Mouse (Mus musculus): ENCODE measurements around the gene Gm47791. TPM values are rescaled to one million over a fixed set of nuclear protein-coding genes. Genes with fewer than 3 reads are reported as not detected.

Gm47791 gene
- polyA plus RNA-seq, 1 experiment from 2014 or later = not detected

DNA sequence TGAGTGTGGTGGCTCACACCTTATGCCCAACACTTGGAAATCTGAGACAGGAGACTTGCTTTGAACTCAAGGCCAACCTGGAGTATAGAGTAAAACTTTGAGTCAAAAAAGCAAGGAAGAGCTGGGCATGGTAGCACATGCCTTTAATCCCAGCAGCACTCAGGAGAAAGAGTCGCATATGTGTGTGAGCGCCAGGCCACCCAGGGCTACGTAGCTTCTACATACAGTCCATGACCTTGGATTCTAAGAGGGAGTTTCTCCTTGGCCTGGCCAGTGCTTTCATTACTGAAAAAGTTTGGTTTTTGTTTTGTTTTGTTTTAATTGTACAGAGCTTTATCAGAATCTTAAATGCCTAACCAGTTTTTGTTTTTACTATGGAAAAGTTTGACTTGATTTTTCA, 27.1 kb downstream of the Gm47791 start:
- no peak for ATAC-seq
- no peaks in the 10 kb centered on the region for H3K4me1 ChIP-seq (replicated peaks)
- H3K36me3 ChIP-seq = no peaks in the 10 kb centered on the region; the same call in none of the 2 replicates
- H3K27me3 ChIP-seq (replicated peaks) = no peaks in the 10 kb centered on the region
- H3K9me3 ChIP-seq = no peaks in the 10 kb centered on the region
- no peak overlapping the region for H3K4me2 ChIP-seq (replicated peaks)
- H3K9ac ChIP-seq = no peak overlapping the region
- no peak overlapping the region for H3K4me3 ChIP-seq (replicated peaks)
- no peak overlapping the region for H3K27ac ChIP-seq
- whole genome bisulfite sequencing = 94% methylated on average over 3 of the region's 3 CpGs

DNA sequence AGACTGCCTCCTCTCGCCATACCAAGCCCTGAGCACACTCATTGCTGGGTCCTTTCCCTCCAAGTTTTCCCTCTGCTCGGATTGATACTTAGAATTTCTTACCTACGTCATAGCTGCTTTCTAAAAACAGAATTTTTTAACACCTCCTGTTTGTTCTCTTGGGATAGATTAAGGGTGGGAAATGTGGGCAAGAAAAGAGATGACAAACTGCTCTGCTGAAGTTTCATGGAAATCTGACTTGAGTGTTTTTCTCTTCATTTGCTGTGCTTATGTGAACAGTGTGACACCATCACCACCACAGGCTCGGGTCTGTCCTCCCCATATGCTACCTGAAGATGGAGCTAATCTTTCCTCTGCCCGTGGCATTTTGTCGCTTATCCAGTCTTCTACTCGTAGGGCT, 29.5 kb downstream of the Gm47791 start:
- 85% methylated on average over 7 of the region's 7 CpGs for WGBS
- Histone ChIP-seq H3K9ac (no peak overlapping the region), H3K4me3 (replicated peaks) (no peak overlapping the region), H3K9me3 (no peaks in the 10 kb centered on the region), H3K36me3 (no peaks in the 10 kb centered on the region; the same call in 1 of the 2 replicates), H3K27ac (no peak overlapping the region), H3K4me1 (replicated peaks) (no peaks in the 10 kb centered on the region), H3K4me2 (replicated peaks) (no peak overlapping the region), H3K27me3 (replicated peaks) (no peaks in the 10 kb centered on the region)
- ATAC-seq = no peak

DNA sequence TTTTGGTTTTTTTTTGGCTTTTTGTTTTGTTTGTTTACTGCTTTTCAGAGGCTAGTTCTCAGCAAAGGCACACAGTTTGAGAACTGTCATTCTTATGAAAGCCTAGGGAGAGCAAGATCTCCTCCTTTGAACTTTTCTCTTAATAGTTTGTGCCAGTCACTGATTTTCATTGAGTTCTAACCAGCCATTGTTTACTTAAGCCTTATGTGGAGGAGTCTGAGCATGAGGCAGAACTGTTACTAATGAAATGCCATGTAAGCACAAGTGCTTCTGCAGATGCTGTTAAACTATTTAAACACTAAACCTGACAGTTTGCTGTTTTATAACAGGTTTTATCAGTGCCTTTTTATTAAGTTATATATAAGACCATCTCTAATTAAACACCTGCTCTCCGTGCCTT, 33.0 kb downstream of the Gm47791 start:
- Histone ChIP-seq H3K9ac (no peak overlapping the region), H3K4me3 (replicated peaks) (no peak overlapping the region), H3K4me1 (replicated peaks) (no peaks in the 10 kb centered on the region), H3K27ac (no peak overlapping the region), H3K27me3 (replicated peaks) (no peaks in the 10 kb centered on the region), H3K9me3 (no peaks in the 10 kb centered on the region), H3K36me3 (no peaks in the 10 kb centered on the region), H3K4me2 (replicated peaks) (no peak overlapping the region)
- 73% methylated on average over 1 of the region's 1 CpGs for WGBS
- no peak for ATAC-seq

DNA sequence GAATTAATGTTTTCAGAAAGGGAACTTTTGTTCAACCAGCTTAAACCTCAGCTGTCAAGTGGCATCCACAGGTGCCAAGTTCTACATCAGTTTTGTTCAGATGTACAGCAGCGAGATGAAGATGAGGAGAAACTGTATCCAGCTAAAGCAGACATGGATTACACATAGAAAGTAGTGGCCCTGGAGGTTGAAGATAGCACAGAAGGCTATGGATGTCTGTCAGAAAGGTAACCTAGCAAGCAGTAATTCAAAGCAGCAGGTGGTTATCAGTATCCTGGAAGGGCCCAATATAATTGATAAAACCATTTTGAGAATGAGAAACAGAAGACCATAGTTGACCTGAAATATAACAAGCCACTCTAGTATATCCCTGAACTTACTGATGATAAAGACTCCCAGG, 37.7 kb downstream of the Gm47791 start:
- no peaks in the 10 kb centered on the region for H3K4me1 ChIP-seq (replicated peaks)
- no peaks in the 10 kb centered on the region for H3K9me3 ChIP-seq
- no peak overlapping the region for H3K4me2 ChIP-seq (replicated peaks)
- H3K27ac ChIP-seq = no peak overlapping the region
- H3K9ac ChIP-seq = no peak overlapping the region
- H3K36me3 ChIP-seq = peaks cover 21% of the 10 kb centered on the region
- WGBS = 98% methylated on average over 1 of the region's 1 CpGs
- H3K4me3 ChIP-seq (replicated peaks) = no peak overlapping the region
- ATAC-seq = no peak
- H3K27me3 ChIP-seq (replicated peaks) = no peaks in the 10 kb centered on the region

DNA sequence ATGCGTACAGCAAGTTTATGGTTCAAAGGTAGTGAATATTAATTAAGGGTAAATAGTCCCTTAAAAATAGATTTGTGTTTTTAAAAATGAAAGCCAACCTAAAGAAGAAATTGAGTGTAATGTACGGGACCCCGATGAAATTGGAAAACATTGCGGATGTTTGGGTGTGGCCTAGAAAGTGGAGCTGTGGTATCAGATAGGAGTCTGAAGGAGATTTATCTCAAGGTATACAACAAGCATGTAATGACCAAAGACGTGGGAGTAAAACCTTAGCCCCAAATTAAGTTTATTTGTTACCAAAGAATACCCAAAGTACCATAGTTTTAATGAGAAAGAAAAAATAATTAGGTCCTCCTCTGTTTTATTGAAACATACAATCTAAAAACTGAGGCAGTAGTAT, 44.6 kb downstream of the Gm47791 start:
- Histone ChIP-seq H3K4me3 (replicated peaks) (no peak overlapping the region), H3K9me3 (no peaks in the 10 kb centered on the region), H3K27me3 (replicated peaks) (no peaks in the 10 kb centered on the region), H3K36me3 (peaks cover 13% of the 10 kb centered on the region), H3K4me2 (replicated peaks) (no peak overlapping the region), H3K9ac (no peak overlapping the region), H3K4me1 (replicated peaks) (peaks cover 5% of the 10 kb centered on the region), H3K27ac (no peak overlapping the region)
- no peak for ATAC-seq
- 86% methylated on average over 5 of the region's 5 CpGs for WGBS

DNA sequence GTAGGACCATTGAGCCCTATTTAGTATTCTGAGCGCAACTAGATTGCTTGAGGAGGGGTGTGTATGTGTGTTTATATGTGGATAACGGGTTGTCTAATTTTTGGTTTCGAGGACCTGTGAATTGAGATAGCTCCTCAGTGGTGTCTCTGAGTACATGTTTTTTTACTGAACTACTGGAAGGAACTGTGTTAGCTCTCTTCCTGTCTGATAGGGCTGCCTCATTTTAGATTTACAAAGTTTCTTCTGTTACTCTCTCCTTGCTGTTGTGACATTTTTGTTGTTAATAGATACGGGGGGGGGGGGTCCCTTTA, 45.2 kb downstream of the Gm47791 start:
- Histone ChIP-seq H3K4me1 (replicated peaks) (peaks cover 5% of the 10 kb centered on the region), H3K36me3 (peaks cover 7% of the 10 kb centered on the region), H3K27ac (no peak overlapping the region), H3K9me3 (no peaks in the 10 kb centered on the region), H3K27me3 (replicated peaks) (no peaks in the 10 kb centered on the region), H3K4me2 (replicated peaks) (peak overlapping the region; percentile 77), H3K4me3 (replicated peaks) (peak overlapping the region; percentile 76), H3K9ac (peak overlapping the region; percentile 93)
- no peak for ATAC-seq
- 49% methylated on average over 4 of the region's 4 CpGs for WGBS

DNA sequence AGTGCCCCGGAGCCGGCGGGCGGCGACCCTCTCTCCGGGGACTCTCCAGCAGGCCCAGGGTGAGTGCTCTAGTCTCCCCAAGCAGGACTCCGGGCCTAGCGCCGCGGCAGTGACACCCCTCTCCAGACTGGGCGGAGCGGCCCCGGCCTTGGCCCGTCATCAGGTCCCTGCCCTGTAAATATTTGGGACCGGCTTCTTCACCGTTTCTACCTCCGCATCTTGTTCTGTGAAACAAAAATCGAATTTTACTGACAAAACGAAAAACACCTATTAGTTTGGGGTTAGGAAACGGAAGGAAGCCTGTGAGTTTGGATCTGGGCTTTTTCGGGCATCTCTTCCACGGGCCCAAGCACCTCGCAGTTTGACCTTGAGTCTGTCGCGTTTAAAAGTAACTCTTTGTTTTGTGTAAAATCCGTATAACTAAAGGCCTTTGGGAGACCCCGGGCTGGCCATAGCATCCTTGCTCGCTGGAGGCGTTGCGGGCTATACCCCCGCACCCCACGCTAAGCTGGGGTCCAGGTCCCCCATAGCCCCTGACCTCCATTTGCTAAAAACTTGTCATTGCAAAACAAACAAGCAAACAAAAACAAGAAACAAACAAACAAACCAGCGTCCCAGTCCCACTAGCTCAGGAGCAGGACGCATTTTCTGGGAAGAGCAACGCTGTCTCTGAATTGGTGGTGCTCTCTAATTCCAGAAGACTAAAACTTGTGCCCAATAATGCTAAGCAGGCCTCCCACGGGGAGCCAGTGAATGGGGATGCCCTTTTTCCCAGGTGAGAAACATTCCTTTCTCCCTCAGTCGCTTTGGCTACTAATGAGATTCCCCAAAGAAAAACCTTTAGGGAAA, 45.8 kb downstream of the Gm47791 start:
- Histone ChIP-seq H3K9ac (peak overlapping the region; percentile 93), H3K36me3 (peaks cover 5% of the 10 kb centered on the region), H3K4me3 (replicated peaks) (peak overlapping the region; percentile 76), H3K9me3 (no peaks in the 10 kb centered on the region), H3K4me1 (replicated peaks) (peaks cover 5% of the 10 kb centered on the region), H3K27me3 (replicated peaks) (no peaks in the 10 kb centered on the region), H3K27ac (peak overlapping the region; percentile 66), H3K4me2 (replicated peaks) (peak overlapping the region; percentile 77)
- ATAC-seq = peak; percentile 98
- WGBS = 1% methylated on average over 37 of the region's 37 CpGs

DNA sequence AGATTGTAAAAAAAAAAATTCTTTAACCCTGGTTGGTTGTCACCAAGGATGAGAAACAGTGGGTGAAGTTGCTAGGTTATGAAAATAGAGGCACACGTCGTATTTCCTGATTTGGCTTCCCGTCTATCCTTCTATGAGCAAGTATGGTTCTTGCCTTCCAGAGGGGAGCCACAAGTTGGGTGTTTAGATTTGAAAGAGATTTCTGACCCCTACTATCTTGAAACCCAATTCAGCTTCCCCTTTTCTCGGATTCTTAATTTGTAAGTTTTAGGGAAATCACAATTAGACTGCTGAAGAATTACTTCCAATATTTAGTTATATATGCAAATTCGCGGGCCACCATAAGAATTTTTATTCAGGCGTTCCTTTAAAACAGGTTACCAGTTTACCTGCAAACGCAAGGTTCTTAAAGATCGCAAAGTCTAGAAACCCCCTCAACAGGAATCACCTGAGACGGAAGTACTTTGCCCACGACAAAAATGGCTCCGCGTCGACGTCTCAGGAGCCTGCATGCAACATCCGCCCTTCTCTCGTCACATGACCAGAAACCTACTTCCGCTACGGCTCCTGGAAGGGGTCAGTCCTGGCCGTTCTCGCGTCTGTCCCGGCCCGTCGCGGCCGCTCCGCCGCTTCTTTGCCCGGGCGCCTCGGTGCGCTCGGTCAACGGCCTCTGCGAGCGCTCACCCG, 46.6 kb downstream of the Gm47791 start, which contains the start of gene Mff:
TSS of gene Mff (plus strand) at position 552 of the 687 bp plus-strand sequence.
- Histone ChIP-seq H3K27ac (peak within 1 kb of the TSS; percentile 66), H3K4me3 (replicated peaks) (peak within 1 kb of the TSS; percentile 76), H3K9ac (peak within 1 kb of the TSS; percentile 93), H3K36me3 (peaks cover under 1% of the 10 kb centered on the region; the same call in 1 of the 2 replicates), H3K4me1 (replicated peaks) (peaks cover 5% of the 10 kb centered on the region), H3K9me3 (no peaks in the 10 kb centered on the region), H3K4me2 (replicated peaks) (peak within 1 kb of the TSS; percentile 77), H3K27me3 (replicated peaks) (no peaks in the 10 kb centered on the region)
- ATAC-seq = peak; percentile 99
- WGBS = 10% methylated on average over 38 of the region's 38 CpGs

Other genes with a start within 250 kb of the Gm47791 start
- 0.10 TPM in 2 replicates for gene Col4a4, start 184.4 kb downstream of the Gm47791 start, polyA plus RNA-seq (2015; fragmentation: Nextera tagmentation; extraction: Ambion mirVana)
- 0.13 and 0.25 TPM in 2 replicates for gene Col4a3, start 184.3 kb downstream of the Gm47791 start, polyA plus RNA-seq (2015; fragmentation: Nextera tagmentation; extraction: Ambion mirVana)
- 157 and 188 TPM in 2 replicates for gene Mff, start 46.4 kb downstream of the Gm47791 start, polyA plus RNA-seq (2015; fragmentation: Nextera tagmentation; extraction: Ambion mirVana)
- 141 and 153 TPM in 2 replicates for gene Tm4sf20, start 2.8 kb downstream of the Gm47791 start, polyA plus RNA-seq (2015; fragmentation: Nextera tagmentation; extraction: Ambion mirVana)
- 33.0 and 35.7 TPM in 2 replicates for gene Agfg1, start 68.2 kb upstream of the Gm47791 start, polyA plus RNA-seq (2015; fragmentation: Nextera tagmentation; extraction: Ambion mirVana)
- 0.36 TPM in 1 of 2 replicates, not detected in the other for gene A030005L19Rik, start 142.1 kb upstream of the Gm47791 start, polyA plus RNA-seq (2015; fragmentation: Nextera tagmentation; extraction: Ambion mirVana)
- not detected in 2 replicates for gene A030014E15Rik, start 153.7 kb upstream of the Gm47791 start, polyA plus RNA-seq (2015; fragmentation: Nextera tagmentation; extraction: Ambion mirVana)
- gene Gm6217, start 160.2 kb upstream of the Gm47791 start, polyA plus RNA-seq (2015; fragmentation: Nextera tagmentation; extraction: Ambion mirVana) = not detected in 2 replicates
- gene A030003K21Rik, start 172.1 kb upstream of the Gm47791 start, polyA plus RNA-seq (2015; fragmentation: Nextera tagmentation; extraction: Ambion mirVana) = not detected in 2 replicates
- not detected in 2 replicates for gene Gm7544, start 184.8 kb upstream of the Gm47791 start, polyA plus RNA-seq (2015; fragmentation: Nextera tagmentation; extraction: Ambion mirVana)
- not detected in 2 replicates for gene Gm47955, start 189.0 kb upstream of the Gm47791 start, polyA plus RNA-seq (2015; fragmentation: Nextera tagmentation; extraction: Ambion mirVana)
- not detected in 2 replicates for gene Gm47959, start 229.3 kb upstream of the Gm47791 start, polyA plus RNA-seq (2015; fragmentation: Nextera tagmentation; extraction: Ambion mirVana)